Mouse (Mus musculus) liver, adult 2 months (tissue): ENCODE results near the gene Gm17334. TPM values are rescaled to one million over a fixed set of nuclear protein-coding genes. Genes with fewer than 3 reads are reported as not detected.
A peak's percentile ranks its signal among the peaks of the same experiment; 100 is the strongest.

Experiments used
- DNase-seq: peaks from one replicate; pipeline ENCODE4 v3.0.0-alpha.2; 2011; ENCODE audit warnings: low read depth, low spot score; ENCODE audit errors: extremely low read depth
- H3K27ac ChIP-seq: fragments of 200-500 bp; replicated peaks from 2 replicates; pipeline ENCODE4 v1.5.1; 2012; ENCODE audit warnings: low read depth, mild to moderate bottlenecking, control low read depth, inconsistent platforms, low read length; ENCODE audit not compliant: insufficient read depth
- H3K27me3 ChIP-seq: fragments of 200-500 bp; 2 replicates; pipeline ENCODE4 v1.6.1; 2012; ENCODE audit warnings: mild to moderate bottlenecking, moderate library complexity, low read length, inconsistent platforms; ENCODE audit not compliant: control insufficient read depth, insufficient read depth
- H3K36me3 ChIP-seq: fragments of 200-500 bp; 2 replicates; pipeline ENCODE4 v1.6.1; 2012; ENCODE audit warnings: low read length, inconsistent platforms; ENCODE audit not compliant: control insufficient read depth, insufficient read depth
- H3K4me1 ChIP-seq: fragments of 200-500 bp; 2 replicates; pipeline ENCODE4 v1.6.1; 2011; ENCODE audit warnings: low read length; ENCODE audit not compliant: control insufficient read depth, insufficient read depth
- H3K4me3 ChIP-seq: fragments of 200-500 bp; 2 replicates; pipeline ENCODE4 v1.5.1; 2011; ENCODE audit warnings: low read depth, mild to moderate bottlenecking, control low read depth, low read length, moderate library complexity; ENCODE audit not compliant: insufficient read depth
- H3K79me2 ChIP-seq: fragments of 200-500 bp; 2 replicates; pipeline ENCODE4 v1.6.1; 2012; ENCODE audit warnings: inconsistent platforms, mild to moderate bottlenecking, low read length, moderate library complexity; ENCODE audit not compliant: control insufficient read depth, insufficient read depth
- H3K9ac ChIP-seq: fragments of 200-500 bp; 2 replicates; pipeline ENCODE4 v1.6.1; 2012; ENCODE audit warnings: low read depth, mild to moderate bottlenecking, control low read depth, inconsistent platforms, low read length
- CTCF ChIP-seq: fragments of 200-500 bp; IDR thresholded peaks from 2 replicates; pipeline ENCODE4 v1.5.1; 2011; ENCODE audit warnings: low read depth, low read length, control low read depth
- POLR2A ChIP-seq: fragments of 200-500 bp; IDR thresholded peaks from 2 replicates; pipeline ENCODE4 v1.6.1; 2011; ENCODE audit warnings: low read length, control low read depth; ENCODE audit not compliant: insufficient read depth; ENCODE audit errors: extremely low read depth
- WGBS: fragments of 180-500 bp; shearing (Covaris S2); methylation state at CpG from one replicate; pipeline ENCODE4 v1.1.7; 2018; 5-methylcytosine and 5-hydroxymethylcytosine counted together
- polyA plus RNA-seq: library from polyadenylated mRNA; depleted of rRNA; stranded (reverse); fragments of >200 nt; gene quantifications from 2 replicates; pipeline ENCODE4 v1.2.3, GENCODE M21; 2012
- total RNA-seq: library from RNA; depleted of rRNA; stranded (reverse); fragments of >200 nt; gene quantifications from 2 replicates; pipeline ENCODE4 v1.2.3, GENCODE M21; 2014

The Gm17334 gene
- total and polyA plus RNA-seq, 2 experiments: 0.16 TPM; not detected in 1

GRCm38 (mm10) chr11:53816841-53817375 is 43.9 kb upstream of the Gm17334 start:
- TF ChIP-seq CTCF (no peak), POLR2A (no peak)
- 98% methylated on average over 5 of the region's 5 CpGs for WGBS
- H3K36me3 ChIP-seq: no peaks in the 10 kb centered on the region
- H3K27me3 ChIP-seq: no peaks in the 10 kb centered on the region
- H3K4me1 ChIP-seq: no peaks in the 10 kb centered on the region; the same call in 1 of the 2 replicates
- no peak for DNase-seq
- H3K27ac ChIP-seq: no peak overlapping the region
- H3K9ac ChIP-seq: no peak overlapping the region
- H3K79me2 ChIP-seq: no peaks in the 10 kb centered on the region
- H3K4me3 ChIP-seq: no peak overlapping the region

- no peak for DNase-seq
- Histone ChIP-seq H3K36me3 (no peaks in the 10 kb centered on the region), H3K27me3 (no peaks in the 10 kb centered on the region), H3K4me3 (no peak overlapping the region), H3K4me1 (no peaks in the 10 kb centered on the region; the same call in 1 of the 2 replicates), H3K79me2 (no peaks in the 10 kb centered on the region), H3K9ac (no peak overlapping the region), H3K27ac (no peak overlapping the region)
- 61% methylated on average over 3 of the region's 3 CpGs for WGBS
- no peak for TF ChIP-seq POLR2A
- no peak for TF ChIP-seq CTCF
These were observed 41.8 kb upstream of the Gm17334 start for GRCm38 (mm10) chr11:53814810-53815209.

GRCm38 (mm10) chr11:53813001-53813868 is 40.2 kb upstream of the Gm17334 start:
- DNase-seq: peak; percentile 36
- no peak overlapping the region for H3K27ac ChIP-seq

GRCm38 (mm10) chr11:53811312-53811711 is 38.3 kb upstream of the Gm17334 start:
- Histone ChIP-seq H3K9ac (no peak overlapping the region), H3K36me3 (no peaks in the 10 kb centered on the region), H3K79me2 (no peaks in the 10 kb centered on the region), H3K4me1 (peaks cover under 1% of the 10 kb centered on the region; the same call in 1 of the 2 replicates), H3K27me3 (no peaks in the 10 kb centered on the region), H3K27ac (no peak overlapping the region), H3K4me3 (no peak overlapping the region)
- no peak for DNase-seq
- 92% methylated on average over 3 of the region's 3 CpGs for WGBS
- TF ChIP-seq CTCF (no peak), POLR2A (no peak)

More at GRCm38 (mm10) chr11:53813001-53813868, 40.2 kb upstream of the Gm17334 start:
- 87% methylated on average over 16 of the region's 16 CpGs for WGBS
- H3K9ac ChIP-seq: no peak overlapping the region
- H3K4me3 ChIP-seq: no peak overlapping the region
- TF ChIP-seq CTCF (no peak), POLR2A (no peak)
- no peaks in the 10 kb centered on the region for H3K36me3 ChIP-seq
- no peaks in the 10 kb centered on the region for H3K27me3 ChIP-seq
- H3K79me2 ChIP-seq: no peaks in the 10 kb centered on the region
- no peaks in the 10 kb centered on the region; the same call in 1 of the 2 replicates for H3K4me1 ChIP-seq

- WGBS: 67% methylated on average over 2 of the region's 2 CpGs
- H3K27ac ChIP-seq: no peak overlapping the region
- TF ChIP-seq CTCF: no peak
- TF ChIP-seq POLR2A: no peak
- no peak for DNase-seq
- H3K4me3 ChIP-seq: no peak overlapping the region
- H3K79me2 ChIP-seq: no peaks in the 10 kb centered on the region
- peaks cover 4% of the 10 kb centered on the region; the same call in 1 of the 2 replicates for H3K4me1 ChIP-seq
- H3K36me3 ChIP-seq: no peaks in the 10 kb centered on the region
- H3K27me3 ChIP-seq: no peaks in the 10 kb centered on the region
- no peak overlapping the region for H3K9ac ChIP-seq
These were observed 37.8 kb upstream of the Gm17334 start for GRCm38 (mm10) chr11:53810749-53811148.
